Mouse (Mus musculus) CH12.LX (cell line): ENCODE data around the gene Traip. TPM values are rescaled to one million over a fixed set of nuclear protein-coding genes. Genes with fewer than 3 reads are reported as not detected.

Experiments used
- DNase-seq: peaks from one replicate; pipeline ENCODE4 v3.0.0-alpha.2; 2013; ENCODE audit errors: extremely low read depth
- H3K27ac ChIP-seq: 2 replicates; pipeline ENCODE4 v1.5.1; 2012; ENCODE audit warnings: low read depth, mild to moderate bottlenecking, control low read depth, moderate library complexity; ENCODE audit not compliant: insufficient read depth
- H3K27me3 ChIP-seq: replicated peaks from 2 replicates; pipeline ENCODE3; 2012; ENCODE audit warnings: inconsistent platforms
- H3K36me3 ChIP-seq, 2 experiments: replicated peaks in 1 of 2; 2 replicates each; pipeline versions ENCODE3 to v1.6.1; 2012; ENCODE audit warnings: inconsistent platforms in 1 of 2, low read length in 1 of 2, mild to moderate bottlenecking in 1 of 2, mixed read lengths in 1 of 2, moderate library complexity in 1 of 2; ENCODE audit not compliant: control insufficient read depth in 1 of 2, insufficient read depth in 1 of 2
- H3K4me1 ChIP-seq, 2 experiments: 2 replicates each; pipeline ENCODE4 v1.6.1; 2012; ENCODE audit warnings: inconsistent platforms in 1 of 2, moderate library complexity in 1 of 2; ENCODE audit not compliant: insufficient read depth in 2 of 2, control insufficient read depth in 1 of 2
- H3K4me2 ChIP-seq: 2 replicates; pipeline ENCODE4 v1.6.1; 2012; ENCODE audit warnings: low read depth, mild to moderate bottlenecking, control low read depth; ENCODE audit not compliant: poor library complexity, insufficient read depth, severe bottlenecking
- H3K4me3 ChIP-seq, 3 experiments: fragments of 150-350 bp in 1 of 3; sonication (generic) in 1 of 3; replicated peaks in 1 of 3; 2 replicates each; pipeline versions ENCODE3 to v1.5.1; 2011 to 2012; ENCODE audit warnings: low read depth in 2 of 3, low read length in 2 of 3, mild to moderate bottlenecking in 2 of 3, moderate library complexity in 2 of 3, control low read depth in 1 of 3, improper control_type of control experiment in 1 of 3, inconsistent platforms in 1 of 3, mixed read lengths in 1 of 3; ENCODE audit not compliant: poor library complexity in 1 of 3
- H3K79me2 ChIP-seq: replicated peaks from 2 replicates; pipeline ENCODE4 v1.6.1; 2012; ENCODE audit warnings: mild to moderate bottlenecking, moderate library complexity; ENCODE audit not compliant: control insufficient read depth, poor library complexity, insufficient read depth, severe bottlenecking; ENCODE audit errors: extremely low read depth
- H3K9ac ChIP-seq: 2 replicates; pipeline ENCODE4 v1.6.1; 2012; ENCODE audit warnings: low read depth, mild to moderate bottlenecking, control low read depth, moderate library complexity; ENCODE audit not compliant: insufficient read depth
- H3K9me3 ChIP-seq: replicated peaks from 2 replicates; pipeline ENCODE3; 2012; ENCODE audit warnings: low read length, inconsistent platforms, mixed read lengths
- BHLHE40 ChIP-seq: IDR thresholded peaks from 2 replicates; pipeline ENCODE4 v1.6.1; 2011; ENCODE audit warnings: mild to moderate bottlenecking, low read depth, low read length, improper control_type of control experiment
- CTCF ChIP-seq, 2 experiments: IDR thresholded peaks in 1 of 2; conservative IDR thresholded peaks in 1 of 2; 2 replicates each; pipeline ENCODE4 v1.5.1; 2011 to 2012; ENCODE audit warnings: low read depth in 2 of 2, low read length in 2 of 2, improper control_type of control experiment in 1 of 2, inconsistent platforms in 1 of 2, mild to moderate bottlenecking in 1 of 2, moderate library complexity in 1 of 2
- EP300 ChIP-seq: IDR thresholded peaks from 2 replicates; pipeline ENCODE4 v1.6.1; 2011; ENCODE audit warnings: low read length, improper control_type of control experiment
- ETS1 ChIP-seq: conservative IDR thresholded peaks from 2 replicates; pipeline ENCODE4 v1.6.1; 2012; ENCODE audit warnings: low read depth, mild to moderate bottlenecking, inconsistent platforms, low read length, improper control_type of control experiment, moderate library complexity
- GABPA ChIP-seq: IDR thresholded peaks from 2 replicates; pipeline ENCODE4 v1.6.1; 2012; ENCODE audit warnings: low read depth, low read length, improper control_type of control experiment, inconsistent platforms; ENCODE audit not compliant: insufficient replicate concordance
- HCFC1 ChIP-seq: IDR thresholded peaks from 2 replicates; pipeline ENCODE4 v1.6.1; 2012; ENCODE audit warnings: low read depth, mild to moderate bottlenecking, inconsistent platforms, low read length, improper control_type of control experiment
- IRF4 ChIP-seq: IDR thresholded peaks from 2 replicates; pipeline ENCODE4 v1.6.1; 2014; ENCODE audit warnings: low read depth, mild to moderate bottlenecking, inconsistent platforms, low read length, improper control_type of control experiment
- KAT2A ChIP-seq: IDR thresholded peaks from 2 replicates; pipeline ENCODE4 v1.6.1; 2012; ENCODE audit warnings: low read length, improper control_type of control experiment, inconsistent platforms; ENCODE audit not compliant: insufficient replicate concordance
- MEF2A ChIP-seq: IDR thresholded peaks from 2 replicates; pipeline ENCODE4 v1.6.1; 2014; ENCODE audit warnings: low read depth, mild to moderate bottlenecking, inconsistent platforms, low read length, improper control_type of control experiment, borderline replicate concordance
- MXI1 ChIP-seq: IDR thresholded peaks from 2 replicates; pipeline ENCODE4 v1.6.1; 2011; ENCODE audit warnings: mild to moderate bottlenecking, low read depth, low read length, improper control_type of control experiment
- NELFE ChIP-seq: IDR thresholded peaks from 2 replicates; pipeline ENCODE4 v1.6.1; 2011; ENCODE audit warnings: low read depth, low read length, improper control_type of control experiment
- PAX5 ChIP-seq: IDR thresholded peaks from 2 replicates; pipeline ENCODE4 v1.6.1; 2012; ENCODE audit warnings: low read length, inconsistent platforms, mixed read lengths
- POLR2A ChIP-seq: IDR thresholded peaks from 2 replicates; pipeline ENCODE4 v1.6.1; 2011; ENCODE audit warnings: low read depth, mild to moderate bottlenecking, improper control_type of control experiment, low read length
- POLR2AphosphoS2 ChIP-seq: IDR thresholded peaks from 2 replicates; pipeline ENCODE4 v1.6.1; 2011; ENCODE audit warnings: low read depth, low read length, improper control_type of control experiment
- SIN3A ChIP-seq: IDR thresholded peaks from 2 replicates; pipeline ENCODE4 v1.6.1; 2012; ENCODE audit warnings: low read length, improper control_type of control experiment, inconsistent platforms
- SMC3 ChIP-seq: IDR thresholded peaks from 2 replicates; pipeline ENCODE4 v1.6.1; 2011; ENCODE audit warnings: low read depth, low read length, improper control_type of control experiment
- TCF12 ChIP-seq: IDR thresholded peaks from 2 replicates; pipeline ENCODE4 v1.6.1; 2014; ENCODE audit warnings: low read depth, mild to moderate bottlenecking, inconsistent platforms, low read length, improper control_type of control experiment
- USF1 ChIP-seq: IDR thresholded peaks from 2 replicates; pipeline ENCODE4 v1.6.1; 2014; ENCODE audit warnings: low read depth, mild to moderate bottlenecking, inconsistent platforms, low read length, improper control_type of control experiment
- ZC3H11A ChIP-seq: IDR thresholded peaks from 2 replicates; pipeline ENCODE4 v1.6.1; 2012; ENCODE audit warnings: low read depth, mild to moderate bottlenecking, inconsistent platforms, low read length, improper control_type of control experiment
- dilution Hi-C: fragments of 300-500 bp; cut with MboI; formaldehyde crosslinking; loops from 2 replicates; pipeline ENCODE4 v1.14.3; 2020; ENCODE audit warnings: low sequenced_read_pairs; ENCODE audit not compliant: extremely low pct_unique_long_range_greater_than_20kb, extremely low pct_ligation_motif_present
- in situ Hi-C: fragments of 300-500 bp; cut with MboI; formaldehyde crosslinking; loops from 3 replicates; pipeline ENCODE4 v1.14.3; 2019; ENCODE audit warnings: low sequenced_read_pairs, low pct_ligation_motif_present, low pct_unique_long_range_greater_than_20kb, mixed read lengths
- polyA plus RNA-seq: library from polyadenylated mRNA; unstranded; fragments of >175 nt; gene quantifications from 2 replicates; pipeline ENCODE4 v1.2.1, GENCODE M21; 2012; ENCODE audit warnings: low read depth; ENCODE audit not compliant: insufficient read length
- total RNA-seq, 2 experiments: library from RNA; depleted of rRNA; stranded (reverse); fragments of 300-350 nt in 1 of 2; fragments of >200 nt in 1 of 2; gene quantifications; 2 replicates each; pipeline ENCODE4 v1.2.3; 2012 to 2014

Traip gene
- total and polyA plus RNA-seq, 3 experiments = 21.6 to 33.0 (median 25.6) TPM

DNA sequence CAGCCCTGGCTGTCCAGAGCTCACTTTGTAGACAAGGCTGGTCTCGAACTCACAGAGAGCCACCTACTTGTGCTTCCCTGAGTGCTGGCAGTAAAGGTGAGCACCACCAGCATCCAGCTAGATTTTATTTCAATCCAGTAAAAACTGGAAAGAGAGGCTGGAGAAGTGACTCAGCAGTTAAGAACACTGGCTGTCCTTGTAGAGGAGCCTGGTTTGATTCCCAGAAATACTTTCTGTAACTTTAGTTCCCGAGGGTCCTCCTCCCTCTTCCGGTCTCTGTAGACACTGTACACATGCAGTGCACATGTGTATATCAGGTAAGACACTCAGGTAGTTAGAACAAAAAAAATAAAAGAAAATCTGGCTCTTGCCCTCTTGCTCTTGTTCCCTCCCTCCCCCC is 38.0 kb downstream of the Traip start:
- Histone ChIP-seq H3K27ac (no peak overlapping the region), H3K79me2 (no peaks in the 10 kb centered on the region), H3K27me3 (no peaks in the 10 kb centered on the region), H3K36me3 (peaks cover 17 to 19% of the 10 kb centered on the region in 2 experiments), H3K4me2 (no peak overlapping the region), H3K4me3 (no peak overlapping the region), H3K9me3 (no peaks in the 10 kb centered on the region), H3K4me1 (peaks cover 17 to 28% of the 10 kb centered on the region in 2 experiments), H3K9ac (no peak overlapping the region)
- dilution Hi-C loops = no loop called here
- DNase-seq = no peak
- in situ Hi-C loops = no loop called here
- TF ChIP-seq GABPA = no peak
- no peak for TF ChIP-seq CTCF (conservative IDR thresholded peaks at IDR 0.05 in 1 of 2, IDR thresholded peaks at IDR 0.05 in 1 of 2; ENCODE audit: low read depth in 2 of 2, low read length in 2 of 2)
- no peak for TF ChIP-seq BHLHE40
- TF ChIP-seq PAX5 = no peak
- no peak for TF ChIP-seq POLR2A
- TF ChIP-seq EP300 = no peak
- TF ChIP-seq ETS1 = no peak
- no peak for TF ChIP-seq MXI1
- no peak for TF ChIP-seq HCFC1
- TF ChIP-seq IRF4 = no peak
- no peak for TF ChIP-seq NELFE
- TF ChIP-seq ZC3H11A = no peak
- no peak for TF ChIP-seq SIN3A
- no peak for TF ChIP-seq MEF2A
- TF ChIP-seq POLR2AphosphoS2 = no peak

DNA sequence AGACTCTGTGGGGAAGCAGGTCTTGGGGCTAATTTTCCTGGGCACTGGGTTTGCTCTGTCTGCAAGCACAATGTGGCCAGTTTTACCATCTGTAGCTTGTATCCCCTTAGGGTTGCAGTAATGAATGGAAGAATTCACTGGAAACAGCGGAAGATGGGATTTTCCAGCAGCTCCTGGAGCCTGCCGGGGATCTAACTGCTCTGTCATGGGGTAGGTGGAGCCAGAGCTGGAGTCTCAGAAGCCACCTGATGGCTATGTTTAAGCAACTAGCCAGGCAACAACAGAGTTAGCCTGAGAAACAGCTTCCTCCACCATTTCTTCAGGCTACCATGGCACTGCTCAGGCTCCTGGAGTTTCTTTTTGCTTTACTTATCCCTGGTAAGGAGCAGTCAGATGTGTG is 42.3 kb downstream of the Traip start, which contains the start of gene Cdhr4:
Gene Cdhr4, plus strand, starts transcription at position 301 of the 400 bp plus-strand sequence.
- TF ChIP-seq EP300 (no peak), USF1 (no peak), SMC3 (no peak), TCF12 (no peak), KAT2A (no peak)
- Histone ChIP-seq H3K4me2 (no peak within 1 kb of the TSS), H3K9ac (no peak within 1 kb of the TSS), H3K4me3 (no peak within 1 kb of the TSS), H3K79me2 (no peaks in the 10 kb centered on the region), H3K27me3 (no peaks in the 10 kb centered on the region), H3K36me3 (no peaks in the 10 kb centered on the region), H3K27ac (no peak within 1 kb of the TSS), H3K9me3 (no peaks in the 10 kb centered on the region), H3K4me1 (peaks cover 0 to 16% of the 10 kb centered on the region in 2 experiments; a peak in 2 of 4 replicates)
- dilution Hi-C loops = no loop called here
- no peak for DNase-seq
- in situ Hi-C loops = no loop called here
